Mouse (Mus musculus) c-Kit-positive CD71-positive TER-119-negative erythroid progenitor cells, embryonic 14.5 days (primary cell): ENCODE data around the gene Adamts3.

Experiments used
- DNase-seq: peaks from one replicate; pipeline ENCODE4 v3.0.0-alpha.2; 2013; ENCODE audit warnings: low read depth

The Adamts3 gene

GRCm38 (mm10) chr5:89814552-89814951, 68.6 kb downstream of the Adamts3 start:
- DNase-seq = no peak

GRCm38 (mm10) chr5:89800181-89800816, 82.8 kb downstream of the Adamts3 start:
- DNase-seq = no peak

- no peak for DNase-seq
Measured at GRCm38 (mm10) chr5:89793706-89794105, 89.4 kb downstream of the Adamts3 start.

GRCm38 (mm10) chr5:89784635-89785034, 98.5 kb downstream of the Adamts3 start:
- no peak for DNase-seq

GRCm38 (mm10) chr5:89779823-89780222, 103.3 kb downstream of the Adamts3 start:
- no peak for DNase-seq

GRCm38 (mm10) chr5:89778610-89779009, 104.5 kb downstream of the Adamts3 start:
- DNase-seq = no peak

GRCm38 (mm10) chr5:89777411-89777810, 105.7 kb downstream of the Adamts3 start:
- no peak for DNase-seq

- DNase-seq = no peak
Measured at GRCm38 (mm10) chr5:89770655-89771355, 112.3 kb downstream of the Adamts3 start.

GRCm38 (mm10) chr5:89763189-89764187, 119.6 kb downstream of the Adamts3 start:
- DNase-seq = peak; percentile 40

GRCm38 (mm10) chr5:89760368-89760767, 122.8 kb downstream of the Adamts3 start:
- DNase-seq = no peak

GRCm38 (mm10) chr5:89751836-89752235, 131.3 kb downstream of the Adamts3 start:
- peak; percentile 63 for DNase-seq

- peak; percentile 57 for DNase-seq
Measured at GRCm38 (mm10) chr5:89748185-89748884, 134.8 kb downstream of the Adamts3 start.

GRCm38 (mm10) chr5:89747149-89747659, 135.9 kb downstream of the Adamts3 start:
- DNase-seq = no peak

GRCm38 (mm10) chr5:89745112-89745511, 138.0 kb downstream of the Adamts3 start:
- no peak for DNase-seq

GRCm38 (mm10) chr5:89734759-89735158, 148.4 kb downstream of the Adamts3 start:
- no peak for DNase-seq

GRCm38 (mm10) chr5:89730411-89730810, 152.7 kb downstream of the Adamts3 start:
- no peak for DNase-seq

GRCm38 (mm10) chr5:89728117-89728516, 155.0 kb downstream of the Adamts3 start:
- DNase-seq = no peak

GRCm38 (mm10) chr5:89727497-89728057, 155.6 kb downstream of the Adamts3 start:
- no peak for DNase-seq

- DNase-seq = peak; percentile 15
Measured at GRCm38 (mm10) chr5:89714552-89714951, 168.6 kb downstream of the Adamts3 start.

GRCm38 (mm10) chr5:89711116-89711859, 171.8 kb downstream of the Adamts3 start:
- no peak for DNase-seq
